Mouse (Mus musculus) midbrain, postnatal 0 days (tissue): ENCODE results near the gene Csnk1g2. TPM values are rescaled to one million over a fixed set of nuclear protein-coding genes. Genes with fewer than 3 reads are reported as not detected.

ENCODE experiments used
- ATAC-seq: fragments of 200-750 bp; cut with Nextera tagmentation; 2 replicates; pipeline ENCODE4 v1.8.0; 2017; ENCODE audit warnings: moderate number of reproducible peaks, mild to moderate bottlenecking, moderate TSS enrichment, moderate library complexity; ENCODE audit not compliant: low FRiP score
- DNase-seq: peaks from one replicate; pipeline ENCODE4 v3.0.0-alpha.2; 2015; ENCODE audit warnings: low spot score
- H3K27ac ChIP-seq: fragments of 300-500 bp; sonication (generic); 2 replicates; pipeline ENCODE4 v1.5.1; 2014; ENCODE audit warnings: low read depth, mild to moderate bottlenecking, low read length, mixed read lengths
- H3K27me3 ChIP-seq: fragments of 300-500 bp; sonication (generic); 2 replicates; pipeline ENCODE4 v1.6.1; 2014; ENCODE audit warnings: low read length, control low read depth, mixed read lengths; ENCODE audit not compliant: insufficient read depth
- H3K36me3 ChIP-seq: fragments of 300-500 bp; sonication (generic); 2 replicates; pipeline ENCODE4 v1.6.1; 2014; ENCODE audit warnings: low read length, control low read depth, mixed read lengths; ENCODE audit not compliant: insufficient read depth
- H3K4me1 ChIP-seq: fragments of 300-500 bp; sonication (generic); 2 replicates; pipeline ENCODE4 v1.6.1; 2014; ENCODE audit warnings: mild to moderate bottlenecking, control low read depth, antibody characterized with exemption, low read length, mixed read lengths; ENCODE audit not compliant: insufficient read depth
- H3K4me2 ChIP-seq: fragments of 300-500 bp; sonication (generic); 2 replicates; pipeline ENCODE4 v1.6.1; 2014; ENCODE audit warnings: low read depth, mild to moderate bottlenecking, low read length, mixed read lengths; ENCODE audit not compliant: poor library complexity, severe bottlenecking
- H3K4me3 ChIP-seq: fragments of 300-500 bp; sonication (generic); 2 replicates; pipeline ENCODE4 v1.5.1; 2014; ENCODE audit warnings: low read depth, mild to moderate bottlenecking, low read length, moderate library complexity
- H3K9ac ChIP-seq: fragments of 300-500 bp; sonication (generic); replicated peaks from 2 replicates; pipeline ENCODE4 v1.6.1; 2014; ENCODE audit warnings: mild to moderate bottlenecking, low read length, moderate library complexity, mixed read lengths; ENCODE audit not compliant: poor library complexity, severe bottlenecking
- H3K9me3 ChIP-seq: fragments of 300-500 bp; sonication (generic); 2 replicates; pipeline ENCODE4 v1.6.1; 2016; ENCODE audit warnings: low read length, control low read depth
- CTCF ChIP-seq: IDR thresholded peaks from 2 replicates; pipeline ENCODE4 v1.5.1; 2016; ENCODE audit warnings: antibody characterized with exemption, mild to moderate bottlenecking
- WGBS: fragments of 180-500 bp; shearing (Covaris S2); extraction: QIAGEN DNeasy Blood & Tissue Kit; methylation state at CpG from one replicate; pipeline ENCODE4 v1.1.7; 2014; 5-methylcytosine and 5-hydroxymethylcytosine counted together
- polyA plus RNA-seq: library from polyadenylated mRNA; unstranded; fragments of >200 nt; fragmentation: Nextera tagmentation; extraction: Ambion mirVana; gene quantifications from 2 replicates; pipeline ENCODE4 v1.2.1, GENCODE M21; 2015
- total RNA-seq: library from RNA; depleted of rRNA; stranded (reverse); fragments of >200 nt; gene quantifications from 2 replicates; pipeline ENCODE4 v1.2.3, GENCODE M21; 2014

Csnk1g2 gene
- total and polyA plus RNA-seq, 2 experiments from 2014 or later = 93.3 to 146 TPM

GRCm38 (mm10) chr10:80664197-80665015 lies 41.8 kb downstream of the Csnk1g2 start:
- Histone ChIP-seq H3K9me3 (no peaks in the 10 kb centered on the region), H3K4me2 (no peak overlapping the region), H3K27ac (0 out of 2 replicates have a peak overlapping the region, but pooled peaks have one; percentile 34), H3K4me1 (no peaks in the 10 kb centered on the region), H3K36me3 (peaks cover 35% of the 10 kb centered on the region), H3K4me3 (no peak overlapping the region), H3K27me3 (no peaks in the 10 kb centered on the region), H3K9ac (no peak overlapping the region)
- WGBS = 49% methylated on average over 16 of the region's 16 CpGs
- ATAC-seq = no peak
- no peak for DNase-seq
- TF ChIP-seq CTCF = no peak

DNA sequence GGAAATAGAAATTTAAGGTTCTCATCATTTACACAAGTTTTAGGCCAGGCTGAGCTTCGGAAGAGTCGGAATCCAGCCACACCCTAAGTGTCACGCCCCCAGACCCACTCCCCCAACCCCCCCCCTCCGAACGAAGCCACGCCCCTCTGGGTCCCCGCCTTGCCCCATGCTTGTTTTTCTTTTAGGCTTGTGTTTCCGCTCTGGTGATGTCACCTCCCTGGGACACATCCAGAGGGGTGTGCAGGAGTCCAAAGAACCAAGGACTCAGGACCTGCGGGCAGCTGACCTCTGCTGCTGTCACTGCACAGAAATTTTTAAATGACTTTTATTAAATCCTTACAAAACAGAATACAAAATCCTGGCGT lies 42.4 kb downstream of the Csnk1g2 start:
- H3K4me3 ChIP-seq = no peak overlapping the region
- TF ChIP-seq CTCF = no peak
- H3K9me3 ChIP-seq = no peaks in the 10 kb centered on the region
- H3K4me2 ChIP-seq = no peak overlapping the region
- no peak overlapping the region for H3K9ac ChIP-seq
- H3K4me1 ChIP-seq = no peaks in the 10 kb centered on the region
- no peak for DNase-seq
- H3K27ac ChIP-seq = 0 out of 2 replicates have a peak overlapping the region, but pooled peaks have one; percentile 34
- WGBS = 24% methylated on average over 10 of the region's 10 CpGs
- H3K36me3 ChIP-seq = peaks cover 41% of the 10 kb centered on the region
- no peaks in the 10 kb centered on the region for H3K27me3 ChIP-seq
- no peak for ATAC-seq

GRCm38 (mm10) chr10:80665459-80665858 lies 42.8 kb downstream of the Csnk1g2 start:
- Histone ChIP-seq H3K4me2 (no peak overlapping the region), H3K9ac (no peak overlapping the region), H3K9me3 (no peaks in the 10 kb centered on the region), H3K4me1 (no peaks in the 10 kb centered on the region), H3K4me3 (no peak overlapping the region), H3K36me3 (peaks cover 46% of the 10 kb centered on the region), H3K27ac (no peak overlapping the region), H3K27me3 (no peaks in the 10 kb centered on the region)
- no peak for TF ChIP-seq CTCF
- no peak for DNase-seq
- ATAC-seq = no peak
- 73% methylated on average over 4 of the region's 4 CpGs for WGBS

GRCm38 (mm10) chr10:80665981-80666733 lies 43.5 kb downstream of the Csnk1g2 start:
- no peaks in the 10 kb centered on the region for H3K4me1 ChIP-seq
- no peak overlapping the region for H3K27ac ChIP-seq
- no peaks in the 10 kb centered on the region for H3K27me3 ChIP-seq
- ATAC-seq (no peak), DNase-seq (no peak)
- 73% methylated on average over 10 of the region's 10 CpGs for WGBS
- H3K4me3 ChIP-seq = no peak overlapping the region
- H3K9me3 ChIP-seq = no peaks in the 10 kb centered on the region
- H3K4me2 ChIP-seq = no peak overlapping the region
- H3K9ac ChIP-seq = no peak overlapping the region
- no peak for TF ChIP-seq CTCF
- H3K36me3 ChIP-seq = peaks cover 51% of the 10 kb centered on the region

- Histone ChIP-seq H3K9ac (no peak overlapping the region), H3K4me1 (no peaks in the 10 kb centered on the region), H3K36me3 (peaks cover 59% of the 10 kb centered on the region), H3K4me2 (no peak overlapping the region), H3K4me3 (no peak overlapping the region), H3K27ac (no peak overlapping the region), H3K27me3 (no peaks in the 10 kb centered on the region), H3K9me3 (no peaks in the 10 kb centered on the region)
- ATAC-seq (no peak), DNase-seq (no peak)
- TF ChIP-seq CTCF = no peak
- WGBS = 80% methylated on average over 19 of the region's 19 CpGs
Measured at GRCm38 (mm10) chr10:80666837-80667412, 44.3 kb downstream of the Csnk1g2 start.
